Mouse (Mus musculus) ES-E14 (cell line): Measurements from ENCODE around the gene Nufip2.

Source experiments
- CHD2 ChIP-seq: IDR thresholded peaks from 2 replicates; pipeline ENCODE4 v1.6.1; 2014; ENCODE audit warnings: mild to moderate bottlenecking, low read depth, low read length, inconsistent platforms
- HCFC1 ChIP-seq: IDR thresholded peaks from 2 replicates; pipeline ENCODE4 v1.6.1; 2012; ENCODE audit warnings: low read length, inconsistent platforms, borderline replicate concordance; ENCODE audit not compliant: insufficient read depth
- MAFK ChIP-seq: IDR thresholded peaks from 2 replicates; pipeline ENCODE4 v1.6.1; 2014; ENCODE audit warnings: mild to moderate bottlenecking, low read depth, low read length, inconsistent platforms; ENCODE audit not compliant: insufficient read depth
- ZC3H11A ChIP-seq: IDR thresholded peaks from 2 replicates; pipeline ENCODE4 v1.6.1; 2012; ENCODE audit warnings: low read depth, mild to moderate bottlenecking, inconsistent platforms, low read length, borderline replicate concordance
- ZNF384 ChIP-seq: IDR thresholded peaks from 2 replicates; pipeline ENCODE4 v1.6.1; 2012; ENCODE audit warnings: low read depth, low read length, inconsistent platforms

DNA sequence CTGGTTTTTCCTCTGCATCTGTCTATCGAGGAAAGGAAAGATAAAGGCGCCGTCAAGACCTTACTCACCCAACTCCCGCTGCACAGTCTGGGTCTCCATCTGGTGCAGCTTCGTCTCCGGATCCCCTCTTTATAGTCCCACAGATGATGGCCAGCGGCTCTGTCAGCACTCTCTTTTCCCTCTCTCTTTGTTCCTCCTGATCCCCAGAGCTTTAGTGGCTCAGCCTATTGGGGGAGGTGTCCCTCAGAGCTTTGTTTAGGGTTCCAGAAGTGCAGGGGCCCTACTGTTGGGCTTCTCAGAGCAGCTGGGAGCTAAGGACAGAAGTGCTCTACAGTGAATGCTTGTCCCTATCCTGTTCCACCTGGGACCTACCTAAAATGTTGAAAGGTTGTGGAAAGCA lies 39.2 kb downstream of the Nufip2 start, which contains the start of gene Cryba1:
- TF ChIP-seq ZNF384 (no peak), MAFK (no peak), HCFC1 (no peak), ZC3H11A (no peak), CHD2 (no peak)
